Mouse (Mus musculus) thymus, postnatal 14 days (tissue): ENCODE measurements around the gene Tmem253.
"Not testable (repeated sequence)": the region's sequence is repeated elsewhere in the genome, so short reads cannot be mapped to it uniquely, and the experiment has no call there.

Source experiments
- DNase-seq: peaks from one replicate; pipeline ENCODE4 v3.0.0; 2021

The Tmem253 gene

DNA sequence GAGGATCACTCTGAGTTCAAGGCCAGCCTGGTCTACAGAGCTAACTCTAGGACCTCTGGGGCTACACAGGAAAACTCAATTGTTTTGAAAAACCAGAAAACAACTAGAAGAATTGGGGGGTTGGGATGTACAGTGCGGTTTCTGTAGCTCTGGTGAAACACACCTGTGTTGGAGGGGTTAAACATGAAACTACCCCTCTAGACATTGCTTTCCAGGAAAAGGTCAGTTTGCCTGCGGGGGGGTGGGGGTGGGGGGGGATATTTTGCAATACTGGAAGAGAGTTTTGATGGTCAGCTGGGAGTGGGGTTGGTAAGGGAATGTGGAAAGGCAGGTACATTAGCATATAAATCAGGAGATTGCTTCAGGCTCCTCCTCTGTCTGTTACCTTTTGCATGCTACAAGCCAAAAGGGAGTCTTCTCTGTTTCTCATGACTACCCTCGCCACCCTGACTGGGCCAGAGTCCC lies 6.8 kb downstream of the Tmem253 start:
- DNase-seq = no peak

DNA sequence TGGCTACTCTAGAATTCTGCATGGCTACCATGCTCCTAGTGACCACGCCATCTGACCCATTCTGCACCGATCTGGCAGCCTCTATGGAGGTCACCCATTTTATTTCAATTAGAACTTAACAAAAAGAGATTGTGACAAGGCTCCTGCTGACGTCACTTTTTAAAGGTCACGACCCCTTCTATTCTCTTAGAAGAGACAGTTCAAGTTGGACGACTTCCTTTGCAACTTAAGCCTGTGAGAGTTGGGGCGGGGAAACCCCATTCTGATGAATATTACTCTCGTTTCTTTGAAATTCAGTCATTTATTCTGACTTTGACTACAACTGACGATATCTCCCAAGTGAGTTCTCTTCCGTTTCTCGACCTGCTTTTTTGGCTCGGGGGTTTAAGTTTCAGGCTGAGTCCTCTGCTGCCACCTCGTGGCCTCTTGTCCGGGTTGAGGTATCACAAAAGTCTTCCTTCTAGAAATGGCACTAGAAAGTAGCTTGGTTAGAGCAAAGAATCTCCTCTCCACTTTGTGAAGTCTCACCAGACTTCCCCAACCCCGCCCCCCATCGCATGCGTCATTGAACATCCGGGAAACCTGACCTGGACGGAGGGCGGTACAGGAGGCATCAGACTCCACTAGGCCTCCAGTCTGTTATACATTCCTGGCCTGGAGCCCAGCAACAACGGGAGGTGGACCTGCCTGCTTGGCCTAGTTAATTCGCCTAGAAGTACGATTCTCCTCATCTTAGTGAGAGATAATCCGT lies 7.4 kb downstream of the Tmem253 start:
- peak; percentile 94 for DNase-seq

GRCm38 (mm10) chr14:52024133-52024532 lies 8.7 kb downstream of the Tmem253 start:
- no peak for DNase-seq

- no peak for DNase-seq
Observed at GRCm38 (mm10) chr14:52026342-52026741, 10.9 kb downstream of the Tmem253 start.

DNA sequence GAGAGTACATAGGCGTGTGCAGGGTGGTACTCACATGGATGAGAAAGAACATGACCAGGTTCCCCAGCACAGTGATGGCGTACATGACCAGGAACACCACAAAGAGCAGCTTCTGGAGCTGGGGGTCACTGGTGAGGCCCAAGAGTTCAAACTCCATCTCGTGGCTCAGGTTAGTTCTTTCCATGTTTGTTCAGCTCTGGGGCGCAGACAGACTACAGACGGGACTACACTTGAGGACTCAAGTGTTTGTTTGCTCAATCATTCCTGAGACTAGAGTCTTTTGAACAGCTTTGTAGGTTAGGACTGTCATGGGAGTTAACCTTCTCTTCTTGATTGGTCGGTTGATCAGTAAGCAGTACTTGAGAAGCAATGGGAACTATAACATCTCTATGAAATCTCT lies 20.5 kb downstream of the Tmem253 start:
- DNase-seq = no peak

DNA sequence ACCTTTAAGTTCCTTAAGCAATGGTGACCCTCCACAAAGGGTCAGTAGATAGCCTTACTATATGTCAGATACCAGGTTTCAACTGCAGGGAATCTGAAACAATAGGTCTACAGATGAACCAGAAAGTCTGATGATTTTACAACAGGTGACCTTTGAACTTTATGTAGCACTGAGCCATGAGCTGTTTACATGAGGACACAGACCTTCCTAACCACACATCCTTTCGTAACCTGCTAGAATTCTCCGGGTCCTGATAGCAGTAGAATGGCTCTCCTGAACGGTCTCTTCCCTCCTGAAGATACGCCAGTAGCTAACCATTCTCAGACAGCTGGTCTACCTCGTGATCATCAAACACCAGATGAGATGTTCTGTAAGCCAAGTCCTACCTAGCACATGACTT lies 23.9 kb downstream of the Tmem253 start:
- no peak for DNase-seq

GRCm38 (mm10) chr14:52042359-52042758 lies 26.9 kb downstream of the Tmem253 start, which contains the start of gene Olfr221:
Gene Olfr221 (minus strand): TSS chr14:52042459.
- not testable (repeated sequence) for DNase-seq

DNA sequence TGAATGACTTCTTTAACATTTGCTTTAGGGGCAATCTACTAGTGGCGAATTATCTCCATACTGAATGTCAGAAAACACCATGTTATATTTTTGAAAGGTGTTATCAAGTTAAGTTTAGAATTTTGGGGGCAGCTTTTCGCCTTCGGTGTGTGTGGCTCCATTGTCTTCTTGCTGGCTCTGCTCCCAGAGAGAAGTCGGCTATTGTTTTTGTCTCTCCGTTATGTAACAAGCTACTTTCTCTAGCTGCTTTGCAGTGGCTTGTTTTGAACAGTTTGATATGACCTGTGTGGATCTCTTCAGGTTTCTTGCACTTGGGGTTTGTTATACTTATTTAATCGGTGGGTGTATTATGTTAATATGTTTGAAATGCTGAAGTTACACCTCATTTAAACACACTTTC lies 28.0 kb downstream of the Tmem253 start:
- no peak for DNase-seq

DNA sequence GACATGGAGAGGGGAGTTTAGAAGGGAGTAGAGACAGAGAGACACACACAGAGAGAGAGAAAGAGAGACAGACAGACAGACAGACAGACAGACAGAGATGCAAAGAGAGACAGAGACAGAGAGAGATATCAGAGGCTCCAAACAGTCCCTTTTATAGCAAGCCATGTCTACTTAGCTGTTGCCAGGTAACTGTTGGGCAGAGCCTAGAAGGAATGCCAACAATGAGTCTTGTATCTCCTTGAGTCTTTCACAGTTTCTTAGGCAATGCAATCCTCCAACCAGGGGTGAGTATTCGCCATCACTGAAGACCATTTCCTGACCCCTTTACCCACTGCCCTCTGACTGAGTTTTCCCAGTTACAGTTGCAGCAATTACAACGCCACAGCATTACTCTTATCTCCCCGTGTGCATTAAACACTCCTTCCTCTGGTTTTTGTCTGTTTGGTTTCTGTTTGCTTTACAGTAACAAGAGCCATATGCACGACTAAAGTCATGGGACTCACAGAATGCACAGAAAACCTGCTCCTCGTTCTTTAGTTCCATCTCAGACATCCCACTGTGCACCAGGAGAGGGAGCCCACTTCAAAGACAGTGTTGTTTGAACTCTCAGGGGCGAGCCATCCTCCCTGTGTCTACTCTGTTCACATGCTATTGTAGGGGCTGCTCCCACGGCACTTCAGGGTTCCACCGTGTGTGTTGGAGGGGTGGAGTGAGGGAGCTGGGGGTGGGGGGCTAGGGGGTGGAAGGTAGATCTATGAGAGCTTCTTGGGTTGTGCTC lies 29.6 kb downstream of the Tmem253 start:
- peak; percentile 68 for DNase-seq

DNA sequence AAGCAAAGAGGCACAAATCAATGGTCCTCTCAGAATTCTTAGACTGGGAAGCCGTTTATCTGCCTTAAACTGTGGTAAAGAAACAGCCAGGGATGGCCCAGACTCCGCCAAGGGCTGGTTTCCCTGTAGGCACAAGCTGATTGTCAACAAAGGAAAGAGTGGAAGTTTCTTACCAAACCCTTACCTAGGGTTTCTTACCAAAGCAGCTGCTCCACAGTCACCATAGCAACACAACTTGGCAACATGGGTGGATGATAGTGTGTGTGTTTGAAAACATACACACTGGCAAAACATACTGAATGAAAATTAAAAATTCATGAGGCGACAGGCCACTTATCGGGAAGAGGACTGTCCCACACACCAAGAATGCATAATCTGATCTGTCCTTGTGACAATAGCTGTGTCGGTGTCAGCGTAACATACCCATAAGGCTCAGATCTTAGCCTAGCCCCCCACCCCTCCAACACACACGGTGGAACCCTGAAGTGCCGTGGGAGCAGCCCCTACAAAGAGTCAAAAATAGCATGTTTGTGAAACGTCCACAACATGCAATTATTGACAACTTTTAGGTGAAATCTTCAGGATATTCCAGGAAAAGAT lies 30.6 kb downstream of the Tmem253 start:
- DNase-seq = no peak

GRCm38 (mm10) chr14:52052720-52053119 lies 37.3 kb downstream of the Tmem253 start:
- DNase-seq = not testable (repeated sequence)

DNA sequence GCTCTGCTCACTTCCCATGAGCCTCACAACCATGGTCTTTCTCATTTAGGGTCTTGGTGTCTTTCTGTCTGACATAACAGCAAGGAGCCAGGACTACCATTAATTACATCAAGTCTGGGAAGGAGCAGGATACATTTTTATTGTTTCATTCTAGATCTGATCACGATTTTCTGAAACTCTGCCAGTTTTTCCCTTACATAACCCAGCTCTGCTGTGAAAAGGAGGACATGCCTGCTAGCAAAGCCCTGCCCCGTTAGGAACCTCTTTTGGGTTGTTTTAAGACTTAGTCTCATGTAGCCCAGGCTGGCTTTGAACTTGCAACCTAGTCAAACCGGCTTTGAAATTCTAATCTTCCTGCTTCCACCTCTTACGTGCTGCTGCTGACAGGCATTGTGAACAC lies 44.5 kb downstream of the Tmem253 start:
- no peak for DNase-seq

DNA sequence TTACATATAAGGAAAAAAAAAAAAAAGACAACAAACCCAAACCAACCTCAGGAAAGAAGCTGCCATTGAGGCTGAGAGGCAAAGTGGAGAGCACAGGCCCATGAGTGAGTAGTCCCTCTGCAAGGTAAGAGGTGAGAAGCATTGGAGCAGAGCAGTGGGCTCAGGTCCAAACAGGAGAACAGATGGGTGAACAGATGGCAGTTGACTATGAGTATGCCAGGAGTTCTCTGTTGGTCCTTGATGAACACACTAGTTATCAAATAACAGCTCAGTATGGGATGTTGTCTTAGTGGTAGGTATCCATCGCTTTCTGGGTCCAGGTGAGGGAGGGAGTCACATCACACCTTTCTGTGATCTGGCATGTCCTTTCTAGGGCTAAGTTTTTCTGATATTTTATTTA lies 45.3 kb downstream of the Tmem253 start:
- no peak for DNase-seq

GRCm38 (mm10) chr14:52061798-52062197 lies 46.3 kb downstream of the Tmem253 start:
- no peak for DNase-seq

DNA sequence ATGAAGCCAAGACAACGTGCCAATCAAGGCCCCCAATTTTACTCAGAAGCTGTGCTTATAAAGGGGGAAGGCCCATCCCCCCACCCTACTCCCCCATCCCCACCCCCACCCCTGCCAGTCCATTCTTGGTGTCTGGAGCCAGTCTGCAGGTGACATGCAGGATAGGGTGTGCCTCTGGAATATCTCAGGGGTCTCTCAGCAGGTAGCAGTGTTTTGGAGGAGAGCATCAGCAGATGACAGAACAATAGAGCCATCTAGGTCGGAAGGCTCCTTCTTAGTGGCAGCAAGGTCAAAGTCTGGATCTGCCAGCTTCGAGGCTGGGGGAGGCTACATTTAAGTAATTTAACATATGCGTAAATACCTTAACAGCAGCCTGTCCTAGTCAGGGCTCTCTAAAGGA lies 50.7 kb downstream of the Tmem253 start:
- DNase-seq = no peak
